Mouse (Mus musculus) ZHBTc4 (cell line): ENCODE data around the gene Zc3h15.

ENCODE experiments used
- DNase-seq: peaks from one replicate; pipeline ENCODE4 v3.0.0-alpha.2; 2011; ENCODE audit warnings: low read depth, low spot score

Gene Zc3h15

DNA sequence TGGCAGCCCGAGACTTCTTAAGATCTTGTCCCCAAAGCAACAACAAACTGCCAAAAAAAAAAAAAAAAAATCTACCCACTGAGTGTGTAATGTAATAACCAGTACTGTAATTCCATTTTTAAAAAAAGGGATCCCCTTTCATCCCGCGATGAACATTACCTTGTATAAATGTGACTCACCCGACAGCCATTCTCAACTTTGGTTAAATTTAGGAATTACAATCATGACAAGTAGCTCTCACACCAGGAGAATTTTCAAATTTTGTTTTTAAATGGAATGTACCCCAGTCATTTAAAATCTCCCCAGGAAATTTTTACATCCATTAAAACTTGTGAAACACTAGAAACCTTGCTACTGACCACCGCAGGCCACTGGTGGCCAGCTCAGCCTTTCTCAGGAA lies 69.7 kb downstream of the Zc3h15 start:
- DNase-seq: no peak
